Mouse (Mus musculus): ENCODE measurements around the gene Smo. TPM values are rescaled to one million over a fixed set of nuclear protein-coding genes. Genes with fewer than 3 reads are reported as not detected.

Smo gene
- total RNA-seq (2021): 10 to 100 TPM; 29.5 to 30.3 TPM

DNA sequence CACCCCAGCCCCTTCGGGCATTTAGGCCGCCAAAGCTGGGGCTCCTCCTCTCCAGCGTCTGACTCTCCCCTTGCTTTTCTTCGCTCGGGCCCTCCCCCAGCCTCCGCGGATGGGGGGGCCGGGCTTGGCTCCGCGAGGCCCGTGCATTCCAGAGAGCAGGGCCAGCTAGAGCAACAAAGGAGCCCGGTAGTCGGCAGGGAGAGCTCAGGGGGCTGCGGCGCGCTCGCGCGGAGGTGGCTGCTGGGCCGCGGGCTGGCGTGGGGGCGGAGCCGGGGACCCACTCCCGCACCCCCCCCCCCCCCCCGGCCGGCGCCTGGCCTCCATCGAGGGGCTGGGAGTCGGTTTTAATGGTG, at the start of gene Smo:
Gene Smo (plus strand): TSS at position 168 of the 353 bp plus-strand sequence.
- DNase-seq: peak; percentile 89

DNA sequence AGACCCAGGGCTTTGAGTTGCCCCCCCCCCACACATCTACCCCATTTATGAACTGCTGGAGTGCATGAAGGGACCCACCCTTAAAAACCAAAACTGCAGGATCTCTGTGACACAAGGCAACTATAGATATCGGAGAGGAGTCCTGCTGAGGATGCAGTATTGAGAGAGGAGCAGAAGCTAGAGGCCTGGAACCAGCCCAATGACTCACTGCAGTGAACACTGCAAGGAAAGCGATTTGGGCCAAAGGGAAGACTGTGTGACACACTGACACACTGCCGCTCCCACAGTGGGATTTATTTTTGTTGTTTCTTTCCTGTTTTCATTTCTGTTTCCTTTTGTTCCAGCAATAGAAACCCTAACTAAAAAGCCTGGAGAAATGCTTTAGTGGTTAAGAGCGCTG, 49.4 kb upstream of the Smo start:
- DNase-seq: no peak

DNA sequence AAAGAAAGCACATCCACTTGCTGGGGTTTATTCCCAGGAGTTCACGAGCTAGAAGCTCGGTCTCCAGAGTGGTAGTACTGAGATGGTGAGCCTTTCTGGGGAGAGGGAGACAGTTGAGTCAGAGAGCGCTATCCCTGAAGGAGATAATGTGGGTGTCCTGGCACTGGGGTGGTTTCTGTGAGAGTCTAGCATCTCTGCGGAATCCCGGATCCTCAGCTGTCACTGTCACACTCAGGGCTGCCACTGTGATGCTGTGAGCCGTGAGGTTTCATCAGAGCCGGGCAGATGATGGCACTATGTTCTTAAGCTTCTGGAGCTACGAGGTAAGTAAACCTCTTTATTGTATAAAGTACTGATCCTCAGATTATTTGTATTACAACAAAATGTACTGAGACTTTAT, 45.8 kb upstream of the Smo start:
- DNase-seq: no peak

DNA sequence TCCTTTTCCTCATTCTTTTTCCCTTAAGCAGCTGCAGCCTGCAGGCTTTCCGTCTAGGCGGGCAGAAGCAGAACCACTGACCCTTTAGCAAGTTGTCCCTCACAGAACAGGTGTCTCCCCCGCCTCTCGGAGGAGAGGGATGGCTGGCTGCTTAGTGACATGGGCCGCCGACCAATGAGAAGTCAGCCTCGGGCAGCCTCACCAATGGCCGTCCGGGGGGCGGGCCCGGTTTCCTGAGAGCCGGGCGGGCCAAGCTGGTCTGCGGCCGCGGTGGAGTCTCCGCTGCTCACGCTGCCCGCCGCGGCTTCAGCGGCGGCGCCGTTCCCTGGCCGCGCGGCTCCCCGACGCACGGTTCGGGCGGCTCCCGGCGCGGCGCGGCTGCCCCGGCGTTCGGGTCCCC, 41.4 kb upstream of the Smo start, which contains the start of gene Tspan33:
Gene Tspan33 (plus strand): TSS at position 270 of the 400 bp plus-strand sequence.
- peak; percentile 93 for DNase-seq

DNA sequence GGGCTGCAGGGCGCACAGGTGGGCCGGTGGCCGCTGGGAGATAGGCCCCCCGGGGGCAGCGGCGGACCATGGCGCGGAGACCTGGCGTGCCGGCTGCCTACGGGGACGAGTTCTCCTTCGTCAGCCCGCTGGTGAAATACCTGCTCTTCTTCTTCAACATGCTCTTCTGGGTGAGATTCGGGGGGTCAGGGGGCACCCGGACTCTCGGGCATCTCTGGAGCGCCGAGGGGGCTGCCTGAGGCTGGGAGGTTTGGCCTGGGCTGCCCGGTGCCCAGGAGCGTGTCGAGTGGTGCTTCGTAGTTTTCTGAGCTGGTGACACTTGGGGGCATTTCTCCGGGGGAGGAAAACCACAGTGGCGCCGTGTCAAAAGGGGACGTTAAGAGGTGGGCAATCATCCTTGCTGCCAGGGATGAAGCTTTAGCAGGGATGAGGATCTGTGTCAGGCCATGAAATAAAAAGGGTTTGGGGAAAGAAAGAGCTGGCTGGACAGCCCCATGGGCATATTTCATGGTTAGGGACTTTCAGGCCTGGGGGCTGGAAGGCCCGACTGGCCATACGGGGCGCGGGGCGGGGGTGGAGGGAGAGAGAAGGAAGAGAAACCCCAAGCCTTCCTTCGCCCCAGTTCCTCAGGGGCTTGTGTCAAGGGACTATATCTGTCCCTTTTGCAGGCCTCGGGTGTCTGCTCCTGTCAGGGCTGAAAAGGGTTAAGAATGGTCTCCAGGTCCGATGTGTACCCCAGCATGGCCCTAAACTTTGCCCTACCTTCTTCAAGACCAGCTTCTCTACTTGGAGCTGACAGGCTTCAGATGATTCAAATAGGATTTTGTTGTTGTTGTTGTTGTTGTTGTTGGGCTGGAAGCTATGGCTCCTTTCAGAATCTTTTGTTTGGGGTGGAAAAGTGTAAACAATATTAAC, 40.7 kb upstream of the Smo start:
- DNase-seq: peak; percentile 11

DNA sequence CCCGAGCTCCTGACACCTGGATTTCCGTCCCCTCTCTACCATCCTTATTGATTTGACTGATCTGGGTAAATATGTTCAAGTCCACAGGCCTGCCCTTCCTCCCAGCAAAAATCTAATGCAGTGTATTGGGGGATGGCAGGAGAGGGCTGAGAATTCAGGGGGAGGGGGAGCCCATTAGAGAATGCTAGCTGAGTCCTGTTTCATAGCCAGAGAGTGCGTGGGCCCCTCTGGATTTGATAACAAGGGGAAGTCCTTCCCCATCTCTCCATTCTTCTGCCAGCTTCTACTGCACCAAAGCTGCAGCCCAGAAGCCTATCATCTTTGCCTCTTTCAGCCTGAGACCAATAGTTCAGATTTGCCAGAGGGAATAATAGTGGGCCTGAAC, 40.0 kb upstream of the Smo start:
- DNase-seq: no peak

DNA sequence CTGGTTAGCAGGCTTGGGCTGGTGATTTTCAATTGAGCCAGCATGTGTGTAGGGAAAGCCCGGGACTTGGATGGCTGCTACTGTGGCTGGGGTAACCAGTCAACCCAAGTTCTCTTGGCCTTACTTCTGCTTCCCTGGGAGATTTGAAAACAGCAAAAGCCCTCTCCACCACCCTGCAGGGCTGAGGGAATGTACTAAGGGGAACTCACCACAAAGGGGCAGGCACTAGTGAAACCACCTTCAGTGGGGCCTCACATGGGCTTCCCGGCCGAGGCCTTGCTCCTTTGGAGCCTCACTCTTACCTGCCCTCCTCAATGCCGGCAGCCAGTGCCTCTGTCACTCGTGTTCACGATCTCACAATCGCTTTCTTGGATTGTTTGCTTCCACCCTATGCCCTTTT, 39.3 kb upstream of the Smo start:
- no peak for DNase-seq

DNA sequence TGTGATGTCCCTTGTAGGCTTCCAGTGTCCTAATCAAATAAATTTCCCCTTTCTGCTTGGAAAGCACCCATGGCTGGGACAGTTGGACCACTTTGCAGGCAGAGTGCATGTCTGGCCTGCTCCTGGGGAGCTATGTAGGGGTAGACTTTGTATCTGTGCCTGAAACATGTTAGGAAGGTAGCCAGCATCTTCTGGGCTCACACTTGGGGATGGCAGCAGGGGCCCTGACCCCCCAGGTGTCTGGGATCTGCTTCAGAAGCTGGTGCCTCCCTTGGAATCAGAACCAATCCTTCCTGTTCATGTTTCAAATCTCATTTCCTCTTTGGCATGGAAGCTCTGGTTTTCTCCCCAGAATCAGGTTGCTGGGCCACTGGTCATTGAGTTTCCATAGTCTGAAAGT, 38.2 kb upstream of the Smo start:
- DNase-seq: no peak

DNA sequence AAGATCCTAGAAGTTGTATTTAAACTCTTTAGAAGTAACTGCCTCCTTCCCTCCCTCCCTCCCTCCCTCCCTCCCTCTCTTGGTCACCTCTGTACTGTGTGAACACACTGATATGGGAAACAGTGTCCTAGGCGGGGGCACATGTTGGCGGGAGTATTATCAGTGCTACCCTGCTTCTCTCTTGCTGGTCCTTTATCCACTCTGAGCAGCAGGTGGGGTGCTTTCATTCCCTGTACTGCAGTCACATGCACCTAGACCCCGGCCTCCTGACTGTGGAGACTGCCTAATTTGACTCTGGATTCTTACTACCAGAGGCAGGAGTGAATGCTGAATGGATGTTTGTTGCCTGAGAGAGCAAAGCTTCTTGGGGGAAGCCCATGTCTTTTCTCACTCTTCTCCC, 37.8 kb upstream of the Smo start:
- no peak for DNase-seq

DNA sequence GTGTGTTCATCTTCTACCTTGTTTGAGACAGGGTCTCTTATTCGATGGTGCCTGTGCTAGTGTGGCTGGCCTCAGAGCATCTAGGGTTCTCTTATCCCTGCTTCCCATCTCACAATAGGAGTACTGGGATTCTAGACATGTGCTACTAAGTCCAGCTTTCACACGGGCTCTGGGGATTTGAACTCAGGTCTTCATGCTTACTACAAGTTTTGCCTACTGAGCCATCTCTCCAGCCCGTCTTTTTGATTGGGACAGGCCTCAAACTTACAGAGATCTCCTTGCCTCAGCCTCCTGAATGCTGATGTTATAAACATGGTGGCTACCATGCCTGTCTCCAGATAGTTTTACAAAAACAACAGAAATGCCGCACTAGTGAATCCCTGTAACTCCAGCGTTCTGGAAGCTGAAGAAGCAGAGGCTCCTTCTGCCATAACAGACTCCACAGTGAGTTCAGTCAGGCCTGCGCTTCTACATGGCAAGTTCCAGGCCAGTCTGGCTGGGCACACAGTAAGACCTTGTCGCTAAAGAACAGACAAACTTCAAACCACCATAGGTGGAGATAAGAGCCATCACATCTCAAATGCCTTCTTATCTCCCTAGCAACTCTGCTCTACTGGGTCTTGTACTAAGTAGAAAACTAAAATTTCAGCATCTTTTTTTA, 36.1 kb upstream of the Smo start:
- DNase-seq: no peak

DNA sequence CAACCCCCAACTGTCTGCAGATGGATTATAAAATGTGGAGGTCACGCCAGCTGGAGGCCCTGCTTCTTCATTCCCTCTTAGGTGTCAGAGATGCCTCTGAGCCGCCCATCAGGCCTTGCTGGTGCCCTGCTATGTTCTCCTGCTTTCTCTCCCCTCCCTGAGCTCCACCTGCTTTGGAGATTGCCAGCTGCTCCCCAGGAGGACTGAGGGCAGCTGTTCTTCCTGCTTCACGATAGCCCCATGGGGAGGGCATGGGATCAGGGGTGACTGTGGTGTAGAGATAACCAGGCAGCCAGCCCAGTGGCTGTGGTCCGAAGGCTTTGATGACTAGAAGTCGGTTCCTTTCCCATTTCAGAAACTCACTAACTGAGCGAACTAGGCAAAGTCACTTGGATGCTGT, 34.3 kb upstream of the Smo start:
- DNase-seq: no peak

DNA sequence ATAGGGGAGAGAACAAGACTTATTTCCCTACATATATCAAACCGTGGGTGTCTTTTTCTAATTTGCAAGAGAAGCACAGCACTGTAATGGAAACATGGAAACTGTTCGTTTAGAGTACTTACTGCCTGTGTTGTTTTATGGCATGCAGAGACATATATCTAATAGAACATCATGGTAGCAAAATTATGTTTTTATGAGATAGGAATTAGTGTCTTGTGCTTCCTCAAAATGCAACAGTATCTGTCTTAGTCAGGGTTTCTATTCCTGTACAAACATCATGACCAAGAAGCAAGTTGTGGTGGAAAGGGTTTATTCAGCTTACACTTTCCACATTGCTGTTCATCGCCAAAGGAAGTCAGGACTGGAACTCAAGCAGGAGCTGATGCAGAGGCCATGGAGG, 33.2 kb upstream of the Smo start:
- DNase-seq: no peak

DNA sequence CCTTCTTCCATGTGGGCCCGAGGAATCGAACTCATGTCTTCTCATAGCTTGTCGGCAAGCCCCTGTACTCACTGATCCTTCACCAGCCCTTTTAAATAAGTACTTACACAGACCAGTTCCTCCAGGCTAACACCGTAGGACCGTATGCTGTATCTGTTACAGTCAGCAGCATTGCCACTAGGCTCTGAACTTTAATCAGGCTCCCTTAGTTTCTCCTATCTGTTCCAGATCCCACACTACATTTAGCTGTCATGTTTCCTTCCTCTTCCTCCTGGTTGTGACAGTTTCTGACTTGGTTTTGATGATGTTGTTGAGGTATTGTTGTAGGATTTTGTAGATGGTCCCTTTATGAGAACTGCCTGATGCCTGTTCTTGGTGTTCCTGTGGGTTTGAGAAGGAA, 31.2 kb upstream of the Smo start:
- DNase-seq: no peak

DNA sequence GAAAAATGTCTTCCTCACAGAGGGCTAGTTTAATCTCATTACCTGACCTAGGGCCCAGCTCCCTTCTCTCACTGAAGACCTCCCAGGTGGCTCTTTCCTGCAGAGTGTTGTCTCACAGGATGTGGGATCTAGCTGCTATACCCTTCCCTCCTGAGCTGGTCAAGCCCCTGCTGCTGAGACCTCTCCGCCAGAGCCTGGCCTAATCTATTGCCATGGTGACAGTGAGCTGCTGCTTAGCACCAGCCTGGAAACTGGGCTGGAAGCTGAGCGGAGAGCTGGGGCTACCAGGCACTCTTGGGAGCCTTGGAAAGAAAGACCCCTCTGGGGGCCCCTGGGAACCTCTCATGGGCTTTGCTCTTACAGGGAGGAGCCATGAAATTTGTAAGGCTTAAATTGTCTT, 27.4 kb upstream of the Smo start:
- DNase-seq: no peak

DNA sequence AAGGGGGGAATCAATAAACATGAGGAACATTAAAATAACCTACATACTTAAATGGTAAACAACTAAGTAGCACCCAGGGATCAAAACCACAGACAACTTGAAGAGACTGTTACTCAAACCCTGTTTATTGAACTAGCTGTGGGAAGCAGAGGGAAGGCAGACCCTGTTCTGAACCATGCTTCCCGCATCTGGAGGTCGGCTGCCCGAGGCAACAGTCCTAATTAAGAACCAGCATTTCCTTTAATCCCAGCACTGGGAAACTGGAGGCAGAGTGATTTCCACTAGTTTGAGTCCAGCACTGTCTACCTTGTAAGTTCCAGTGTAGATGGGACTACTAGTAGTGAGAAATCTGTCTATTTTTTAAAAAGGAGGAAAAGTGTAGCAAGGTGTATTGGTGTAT, 24.0 kb upstream of the Smo start:
- no peak for DNase-seq

DNA sequence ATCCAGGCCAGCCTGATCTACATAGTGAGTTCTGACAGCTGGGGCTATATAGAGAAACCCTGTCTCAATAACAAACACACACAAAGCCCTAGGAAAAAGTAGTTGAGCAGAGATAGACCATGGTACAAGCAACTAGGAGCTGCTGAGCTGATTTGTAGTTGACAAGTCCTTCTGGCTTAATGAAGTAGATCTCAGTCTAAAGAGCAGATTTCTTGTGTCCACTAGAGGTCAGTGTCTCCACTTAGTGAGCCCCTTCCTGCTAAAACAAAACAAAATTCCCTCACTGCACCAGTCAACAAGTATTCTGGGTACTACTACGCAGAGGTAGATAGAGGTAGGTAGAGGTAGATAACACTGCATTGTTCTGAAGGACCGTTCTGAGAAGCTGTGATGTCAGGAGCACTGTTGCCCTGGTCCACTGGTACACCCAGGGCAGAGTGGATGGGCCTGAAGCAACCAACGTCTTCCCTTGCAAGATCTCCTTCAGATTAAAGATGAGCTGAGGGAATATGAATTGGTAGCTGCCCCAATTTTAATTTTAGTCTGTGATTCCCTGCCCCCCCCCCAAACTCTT, 23.2 kb upstream of the Smo start:
- DNase-seq: peak; percentile 41

DNA sequence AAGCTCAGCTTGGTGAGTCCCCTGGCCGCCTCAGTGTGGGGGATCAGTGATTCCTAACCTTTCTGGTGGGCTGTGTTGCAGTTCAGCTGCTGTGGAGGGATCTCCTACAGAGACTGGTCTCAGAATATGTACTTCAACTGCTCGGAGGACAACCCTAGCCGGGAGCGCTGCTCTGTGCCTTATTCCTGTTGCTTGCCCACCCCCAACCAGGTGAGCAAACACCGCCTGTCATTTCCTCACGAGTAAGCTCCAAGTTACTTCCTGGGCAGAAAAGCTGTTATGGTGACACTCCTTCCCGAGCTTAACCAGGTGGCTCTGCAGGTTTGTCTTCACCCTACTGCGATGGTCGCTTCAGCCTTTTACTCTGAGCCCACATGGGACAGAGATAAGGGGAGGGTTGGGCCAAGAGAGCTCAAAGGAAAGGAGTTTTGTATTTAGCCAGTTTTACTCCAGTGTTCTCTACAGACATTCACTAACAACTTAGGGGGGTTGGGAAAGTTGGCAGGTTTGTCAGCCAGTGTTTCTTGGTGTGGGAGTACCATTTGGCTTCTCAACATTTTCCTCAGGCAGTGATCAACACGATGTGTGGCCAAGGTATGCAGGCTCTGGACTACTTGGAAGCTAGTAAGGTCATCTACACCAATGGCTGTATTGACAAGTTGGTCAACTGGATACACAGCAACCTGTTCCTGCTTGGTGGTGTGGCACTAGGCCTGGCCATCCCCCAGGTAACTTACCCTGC, 18.5 kb upstream of the Smo start:
- no peak for DNase-seq

DNA sequence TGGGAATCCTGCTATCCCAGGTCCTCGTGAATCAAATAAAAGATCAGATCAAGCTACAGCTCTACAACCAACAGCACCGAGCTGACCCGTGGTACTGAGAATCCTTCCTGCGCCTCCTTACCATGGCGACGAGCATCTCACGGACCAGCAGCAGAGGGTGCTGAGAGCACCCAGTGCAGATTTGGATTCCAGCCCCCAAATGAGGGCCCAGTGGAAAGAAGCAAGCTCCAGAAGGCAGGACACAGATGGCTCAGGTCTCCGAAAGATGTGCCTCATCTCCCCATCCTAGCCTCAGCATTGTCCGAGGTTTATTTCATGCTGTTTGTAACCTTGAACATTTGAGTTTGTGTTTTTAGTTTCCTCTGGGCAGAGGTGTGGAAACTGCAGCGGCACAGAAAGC, 17.8 kb upstream of the Smo start:
- no peak for DNase-seq

DNA sequence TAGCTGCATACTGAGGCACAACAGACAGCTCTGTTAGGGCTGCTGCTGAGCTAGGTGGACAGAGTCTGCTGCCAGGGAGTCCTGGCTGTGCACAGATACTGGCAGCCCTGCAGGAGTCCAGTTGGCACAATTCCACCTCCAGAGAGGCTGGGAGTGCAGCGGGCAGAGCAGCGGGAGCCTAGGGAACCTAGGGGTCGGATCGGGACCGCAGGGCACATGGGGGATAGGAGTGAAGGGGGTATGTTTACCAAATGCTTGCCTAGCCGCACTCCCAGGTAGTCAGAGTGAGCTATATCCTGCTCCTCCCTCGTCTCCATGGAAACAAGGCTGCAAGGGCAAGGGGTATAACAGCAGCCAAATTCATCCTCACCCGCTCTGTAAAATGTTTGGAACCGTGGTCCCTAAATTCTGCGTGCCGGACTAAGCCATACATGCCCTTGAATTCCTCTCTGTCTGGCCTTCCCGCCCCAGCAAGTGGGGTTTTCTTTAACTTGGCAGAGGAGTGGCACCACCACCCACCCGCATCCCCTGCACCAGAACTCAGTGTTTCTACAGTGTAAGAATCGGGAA, 17.3 kb upstream of the Smo start:
- peak; percentile 65 for DNase-seq

DNA sequence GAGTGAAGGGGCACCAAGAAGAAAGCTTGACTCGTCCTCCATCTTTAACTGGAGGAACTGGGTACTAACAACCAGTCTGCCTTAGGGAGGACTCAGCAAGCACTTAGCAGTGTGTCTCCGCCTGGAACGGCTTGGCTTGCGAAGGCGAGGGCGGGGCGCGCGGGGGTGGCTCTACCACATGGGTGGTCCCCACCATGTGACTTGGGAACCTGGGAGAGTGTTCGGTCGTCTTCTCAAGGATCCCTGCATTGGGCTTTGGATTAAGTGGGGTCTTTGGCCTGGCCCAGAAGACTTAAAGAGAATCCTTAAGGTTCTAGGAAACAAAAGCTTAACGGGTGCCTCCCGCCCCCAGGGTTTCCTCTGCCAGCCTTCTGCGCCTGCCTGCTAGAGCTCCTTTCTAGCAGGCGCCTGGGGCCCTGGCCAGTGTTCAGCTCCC, 16.4 kb upstream of the Smo start:
- peak; percentile 71 for DNase-seq

DNA sequence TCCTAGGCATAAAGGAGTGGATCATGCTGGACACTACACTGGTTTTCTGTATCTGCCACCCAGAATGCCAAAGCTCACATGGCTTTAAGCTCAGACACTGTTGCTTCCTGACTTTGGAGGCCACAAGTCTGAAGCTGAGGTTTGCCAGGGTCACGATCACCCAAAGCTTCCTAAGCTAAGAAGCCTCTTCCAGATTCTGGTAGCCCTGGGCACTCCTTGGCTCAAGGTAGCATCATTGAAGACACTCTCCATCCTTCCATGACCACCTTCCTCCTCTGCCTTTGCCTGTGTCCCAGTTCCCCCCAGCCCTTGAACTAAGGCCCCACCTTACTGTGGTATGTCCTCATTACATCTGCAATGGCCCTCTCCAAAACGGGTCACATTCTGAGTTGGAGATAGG, 13.4 kb upstream of the Smo start:
- DNase-seq: no peak

DNA sequence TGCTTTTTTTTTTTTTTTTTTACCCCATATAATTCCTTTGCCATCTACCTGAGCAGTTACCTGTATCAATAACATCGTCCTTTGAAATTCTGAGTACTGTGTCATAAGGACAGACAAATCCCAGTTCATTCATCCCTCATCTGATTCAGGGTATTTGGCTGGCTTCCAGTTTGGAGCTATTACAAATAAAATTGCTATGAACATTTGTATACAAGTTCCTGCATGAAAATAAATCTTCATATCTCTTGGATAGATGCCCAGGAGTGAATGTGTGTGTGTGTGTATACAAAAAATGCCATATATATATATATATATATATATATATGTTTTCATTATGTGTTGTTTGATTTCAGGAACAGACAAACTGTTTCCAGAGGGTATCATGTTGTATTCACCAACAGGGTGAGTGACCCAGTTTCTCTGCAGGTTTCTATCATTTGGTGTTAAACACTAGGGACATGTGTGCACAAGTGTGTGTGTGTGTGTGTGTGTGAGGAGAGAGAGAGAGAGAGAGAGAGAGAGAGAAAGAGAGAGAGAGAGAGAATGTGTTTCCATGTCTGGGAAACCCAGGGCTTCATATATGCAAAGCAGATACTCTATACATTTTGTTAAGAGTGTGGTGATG, 8.6 kb upstream of the Smo start:
- no peak for DNase-seq

Data from heart, postnatal 4 days (tissue).